Mouse (Mus musculus) ES-E14 (cell line): ENCODE results near the gene Mrtfa. TPM values are rescaled to one million over a fixed set of nuclear protein-coding genes. Genes with fewer than 3 reads are reported as not detected.

Source experiments
- DNase-seq: peaks from one replicate; pipeline ENCODE4 v3.0.0-alpha.2; 2013; ENCODE audit warnings: low read depth, low spot score
- H3K27ac ChIP-seq: 2 replicates; pipeline ENCODE4 v1.5.1; 2012; ENCODE audit warnings: low read depth, mild to moderate bottlenecking, low read length, moderate library complexity, mixed read lengths; ENCODE audit not compliant: poor library complexity, insufficient read depth, severe bottlenecking
- H3K36me3 ChIP-seq: 2 replicates; pipeline ENCODE4 v1.6.1; 2012; ENCODE audit warnings: mild to moderate bottlenecking, low read length, moderate library complexity, mixed read lengths; ENCODE audit not compliant: control insufficient read depth, poor library complexity, insufficient read depth, severe bottlenecking
- H3K4me1 ChIP-seq, 2 experiments: fragments of 150-350 bp in 1 of 2; sonication (generic) in 1 of 2; 2 replicates each; pipeline ENCODE4 v1.6.1; 2012; ENCODE audit warnings: low read length in 2 of 2, mild to moderate bottlenecking in 1 of 2, mixed read lengths in 1 of 2; ENCODE audit not compliant: control insufficient read depth in 2 of 2, insufficient read depth in 2 of 2, poor library complexity in 1 of 2
- H3K4me3 ChIP-seq, 2 experiments: fragments of 150-350 bp in 1 of 2; sonication (generic) in 1 of 2; 2 replicates each; pipeline ENCODE4 v1.5.1; 2012; ENCODE audit warnings: low read length in 2 of 2, low read depth in 1 of 2, mild to moderate bottlenecking in 1 of 2, mixed read lengths in 1 of 2; ENCODE audit not compliant: insufficient read depth in 1 of 2, poor library complexity in 1 of 2, severe bottlenecking in 1 of 2
- H3K9ac ChIP-seq: 2 replicates; pipeline ENCODE4 v1.6.1; 2012; ENCODE audit warnings: low read depth, mild to moderate bottlenecking, low read length, mixed read lengths; ENCODE audit not compliant: poor library complexity, insufficient read depth, severe bottlenecking
- H3K9me3 ChIP-seq: fragments of 150-350 bp; sonication (generic); 2 replicates; pipeline ENCODE4 v1.6.1; 2012; ENCODE audit warnings: low read depth, mild to moderate bottlenecking, low read length; ENCODE audit not compliant: control insufficient read depth, insufficient read depth
- CHD2 ChIP-seq: IDR thresholded peaks from 2 replicates; pipeline ENCODE4 v1.6.1; 2014; ENCODE audit warnings: mild to moderate bottlenecking, low read depth, low read length, inconsistent platforms
- HCFC1 ChIP-seq: IDR thresholded peaks from 2 replicates; pipeline ENCODE4 v1.6.1; 2012; ENCODE audit warnings: low read length, inconsistent platforms, borderline replicate concordance; ENCODE audit not compliant: insufficient read depth
- MAFK ChIP-seq: IDR thresholded peaks from 2 replicates; pipeline ENCODE4 v1.6.1; 2014; ENCODE audit warnings: mild to moderate bottlenecking, low read depth, low read length, inconsistent platforms; ENCODE audit not compliant: insufficient read depth
- ZC3H11A ChIP-seq: IDR thresholded peaks from 2 replicates; pipeline ENCODE4 v1.6.1; 2012; ENCODE audit warnings: low read depth, mild to moderate bottlenecking, inconsistent platforms, low read length, borderline replicate concordance
- ZNF384 ChIP-seq: IDR thresholded peaks from 2 replicates; pipeline ENCODE4 v1.6.1; 2012; ENCODE audit warnings: low read depth, low read length, inconsistent platforms
- in situ Hi-C, 2 experiments: fragments of 600-800 bp; cut with MboI; formaldehyde crosslinking; loops; one replicate each; pipeline ENCODE4 v1.15.1; 2025; ENCODE audit warnings: low sequenced_read_pairs in 2 of 2, inconsistent platforms in 1 of 2; ENCODE audit not compliant: unreplicated experiment in 2 of 2
- total RNA-seq: library from RNA; depleted of rRNA; stranded (reverse); fragments of 300-350 nt; gene quantifications from 2 replicates; pipeline ENCODE4 v1.2.3, GENCODE M21; 2012

The Mrtfa gene
- total RNA-seq, 1 experiment = 16.7 TPM

DNA sequence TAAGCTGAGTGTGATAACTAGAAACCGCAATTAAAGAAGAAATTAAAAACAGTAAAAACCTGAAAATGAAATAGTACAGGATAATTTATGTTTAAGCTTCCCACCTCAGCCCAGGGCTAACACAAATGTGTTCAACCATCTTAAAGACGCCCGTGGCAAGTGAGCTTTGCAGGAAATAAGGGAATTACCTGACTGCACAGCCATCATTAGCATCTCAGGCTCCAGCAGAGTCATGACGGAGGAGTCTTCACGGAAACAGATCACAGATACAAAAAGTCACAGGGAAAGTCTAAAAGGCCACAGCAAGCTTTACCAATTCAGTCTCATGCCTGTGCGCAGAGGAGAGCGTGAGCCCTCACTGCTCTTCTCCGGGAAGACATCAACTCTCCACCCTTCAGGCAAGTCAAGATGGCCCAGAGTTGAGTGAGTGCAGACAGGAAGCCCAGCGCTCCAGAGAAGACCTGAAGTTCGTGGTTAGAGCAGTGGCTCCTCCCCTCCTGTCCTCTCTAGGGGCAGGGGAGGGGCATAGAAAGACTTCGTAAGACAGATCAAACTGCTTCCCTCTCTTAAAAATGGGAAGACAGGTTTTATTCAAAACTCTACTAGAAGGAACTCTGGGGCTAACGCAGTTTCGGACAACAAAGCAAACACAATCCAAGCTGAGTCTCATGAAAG is 85.8 kb downstream of the Mrtfa start:
- Histone ChIP-seq H3K36me3 (no peaks in the 10 kb centered on the region), H3K4me3 (peak overlapping the region in 1 of 2 experiments; percentile 20; a peak in 1 of 4 replicates), H3K27ac (no peak overlapping the region), H3K9ac (peak overlapping the region; percentile 73), H3K9me3 (no peaks in the 10 kb centered on the region), H3K4me1 (peaks cover 4 to 6% of the 10 kb centered on the region in 2 experiments; a peak in 3 of 4 replicates)
- TF ChIP-seq ZC3H11A (no peak), MAFK (no peak), HCFC1 (no peak), CHD2 (no peak), ZNF384 (no peak)
- DNase-seq = peak; percentile 25
- in situ Hi-C loops = no loop called here

DNA sequence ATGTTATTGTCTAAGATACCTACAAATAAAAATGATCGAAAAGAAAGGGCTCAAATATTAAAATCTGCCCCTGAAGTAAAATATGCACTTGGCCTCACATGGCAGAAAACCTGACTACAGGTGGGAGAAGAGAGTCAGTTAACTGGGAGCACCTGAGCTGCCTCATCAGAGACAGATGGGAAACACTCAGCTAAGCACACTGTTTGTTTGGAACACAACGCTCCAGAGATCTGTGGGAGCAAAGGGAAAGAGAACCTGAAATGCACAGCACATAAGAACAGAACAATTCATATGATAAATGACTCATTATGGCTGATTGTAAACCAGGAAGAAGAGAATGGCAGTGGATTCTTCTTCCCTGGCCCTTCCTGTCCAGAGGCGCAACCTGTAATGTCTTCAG is 87.1 kb downstream of the Mrtfa start:
- H3K4me1 ChIP-seq = peaks cover 4 to 7% of the 10 kb centered on the region in 2 experiments; a peak in 3 of 4 replicates
- TF ChIP-seq MAFK = no peak
- TF ChIP-seq ZC3H11A = no peak
- TF ChIP-seq HCFC1 = no peak
- no peak for TF ChIP-seq CHD2
- TF ChIP-seq ZNF384 = no peak

DNA sequence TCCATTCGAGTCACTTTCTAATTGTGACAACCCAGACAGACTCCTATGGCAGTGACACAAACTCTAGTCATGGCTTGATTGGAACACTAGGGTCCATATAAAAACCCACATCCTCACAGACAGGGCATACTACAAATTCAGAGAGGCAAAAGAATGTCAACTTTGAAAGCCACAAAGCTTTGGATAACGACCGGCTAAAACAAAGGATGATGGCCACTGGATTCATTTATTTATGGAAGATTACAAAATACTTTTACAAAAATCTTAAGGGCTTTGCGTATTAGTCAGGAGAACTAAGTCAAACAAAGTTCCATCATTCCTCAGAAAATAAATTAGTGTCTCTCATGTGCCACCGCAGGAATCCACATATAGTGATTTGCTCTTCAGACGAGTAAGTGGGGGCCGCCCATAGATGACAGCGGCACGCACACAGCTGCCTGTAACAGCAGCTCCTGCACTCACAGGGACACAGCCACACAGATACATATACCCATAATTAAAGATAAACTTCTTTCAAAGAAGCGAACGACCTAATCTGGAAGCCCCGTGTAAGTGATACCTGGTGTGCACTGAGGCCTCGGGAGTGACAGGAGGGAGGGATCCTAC is 88.2 kb downstream of the Mrtfa start:
- H3K4me1 ChIP-seq = peaks cover 5 to 7% of the 10 kb centered on the region in 2 experiments; a peak in 3 of 4 replicates
- in situ Hi-C loops = no loop called here
- no peaks in the 10 kb centered on the region for H3K9me3 ChIP-seq
- no peak overlapping the region for H3K9ac ChIP-seq
- TF ChIP-seq CHD2 (no peak), ZC3H11A (no peak), HCFC1 (no peak), MAFK (no peak), ZNF384 (no peak)
- H3K36me3 ChIP-seq = no peaks in the 10 kb centered on the region
- H3K27ac ChIP-seq = no peak overlapping the region
- no peak overlapping the region for H3K4me3 ChIP-seq
- DNase-seq = no peak

More for the DNA sequence above, 87.1 kb downstream of the Mrtfa start:
- Histone ChIP-seq H3K4me3 (no peak overlapping the region), H3K27ac (no peak overlapping the region), H3K9me3 (no peaks in the 10 kb centered on the region), H3K9ac (no peak overlapping the region), H3K36me3 (no peaks in the 10 kb centered on the region)
- peak; percentile 6 for DNase-seq
- in situ Hi-C loops = no loop called here

- no peak for TF ChIP-seq CHD2
- no peak for TF ChIP-seq HCFC1
- TF ChIP-seq ZC3H11A = no peak
- no peak for TF ChIP-seq MAFK
- TF ChIP-seq ZNF384 = no peak
- Histone ChIP-seq H3K4me3 (no peak overlapping the region), H3K9me3 (no peaks in the 10 kb centered on the region), H3K9ac (no peak overlapping the region), H3K27ac (no peak overlapping the region), H3K4me1 (peaks cover 6 to 7% of the 10 kb centered on the region in 2 experiments; a peak in 3 of 4 replicates), H3K36me3 (no peaks in the 10 kb centered on the region)
- DNase-seq = no peak
- in situ Hi-C loops = no loop called here
Measured at GRCm38 (mm10) chr15:81101316-81101715, 89.2 kb downstream of the Mrtfa start.
